Mouse (Mus musculus) stomach, embryonic 14.5 days (tissue): ENCODE results near the gene Crls1. TPM values are rescaled to one million over a fixed set of nuclear protein-coding genes. Genes with fewer than 3 reads are reported as not detected.
A peak's percentile ranks its signal among the peaks of the same experiment; 100 is the strongest.

Source experiments
- ATAC-seq: fragments of 200-750 bp; cut with Nextera tagmentation; 2 replicates; pipeline ENCODE4 v1.8.0; 2017; ENCODE audit warnings: low read depth, moderate TSS enrichment; ENCODE audit not compliant: insufficient number of reproducible peaks, insufficient read depth, low FRiP score
- H3K27ac ChIP-seq: fragments of 300-500 bp; sonication (generic); 2 replicates; pipeline ENCODE4 v1.5.1; 2014; ENCODE audit warnings: mild to moderate bottlenecking, low read length, moderate library complexity, mixed read lengths
- H3K27me3 ChIP-seq: fragments of 300-500 bp; sonication (generic); 2 replicates; pipeline ENCODE4 v1.6.1; 2014; ENCODE audit warnings: low read length, control low read depth, mixed read lengths; ENCODE audit not compliant: control insufficient read depth, insufficient read depth
- H3K36me3 ChIP-seq: fragments of 300-500 bp; sonication (generic); 2 replicates; pipeline ENCODE4 v1.6.1; 2014; ENCODE audit warnings: mild to moderate bottlenecking, control low read depth, low read length, moderate library complexity, mixed read lengths; ENCODE audit not compliant: control insufficient read depth, insufficient read depth
- H3K4me1 ChIP-seq: fragments of 300-500 bp; sonication (generic); 2 replicates; pipeline ENCODE4 v1.6.1; 2014; ENCODE audit warnings: low read length, control low read depth, mixed read lengths; ENCODE audit not compliant: control insufficient read depth, insufficient read depth
- H3K4me2 ChIP-seq: fragments of 300-500 bp; sonication (generic); replicated peaks from 2 replicates; pipeline ENCODE4 v1.6.1; 2014; ENCODE audit warnings: low read depth, low read length, control low read depth
- H3K4me3 ChIP-seq: fragments of 300-500 bp; sonication (generic); 2 replicates; pipeline ENCODE4 v1.5.1; 2014; ENCODE audit warnings: low read depth, low read length, control low read depth
- H3K9ac ChIP-seq: fragments of 300-500 bp; sonication (generic); replicated peaks from 2 replicates; pipeline ENCODE4 v1.6.1; 2014; ENCODE audit warnings: low read depth, mild to moderate bottlenecking, control low read depth, low read length, moderate library complexity, mixed read lengths
- H3K9me3 ChIP-seq: fragments of 300-500 bp; sonication (generic); 2 replicates; pipeline ENCODE4 v1.6.1; 2016; ENCODE audit warnings: low read depth, low read length, control low read depth; ENCODE audit not compliant: control insufficient read depth
- WGBS: fragments of 180-500 bp; shearing (Covaris S2); extraction: QIAGEN DNeasy Blood & Tissue Kit; methylation state at CpG from one replicate; pipeline ENCODE4 v1.1.7; 2014; 5-methylcytosine and 5-hydroxymethylcytosine counted together
- polyA plus RNA-seq: library from polyadenylated mRNA; unstranded; fragments of >200 nt; fragmentation: Nextera tagmentation; extraction: Ambion mirVana; gene quantifications from 2 replicates; pipeline ENCODE4 v1.2.1, GENCODE M21; 2014

The Crls1 gene
- polyA plus RNA-seq, 1 experiment from 2014 or later, result 14.0 TPM

DNA sequence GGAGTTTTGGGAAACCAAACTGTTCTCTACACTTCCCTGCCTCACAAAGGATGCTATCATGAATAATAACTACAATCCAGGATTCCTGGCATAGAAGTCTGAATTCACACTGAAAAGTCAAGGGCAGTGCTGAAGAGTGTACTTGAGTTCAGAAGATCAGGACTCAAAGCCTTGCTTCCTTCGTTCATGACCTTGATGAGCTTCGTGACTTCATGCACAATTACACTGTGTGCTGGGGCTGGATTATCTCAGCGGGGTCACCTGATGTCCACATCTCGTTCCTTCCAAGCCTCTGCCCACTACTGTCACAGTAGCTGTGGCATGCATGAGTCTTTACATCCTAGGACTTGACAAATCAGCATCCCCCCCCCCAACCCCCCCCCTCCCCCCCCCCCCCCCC is 55.2 kb downstream of the Crls1 start:
- Histone ChIP-seq H3K36me3 (no peaks in the 10 kb centered on the region), H3K4me2 (no peak overlapping the region), H3K27me3 (no peaks in the 10 kb centered on the region), H3K4me3 (no peak overlapping the region), H3K4me1 (no peaks in the 10 kb centered on the region), H3K9me3 (no peaks in the 10 kb centered on the region), H3K27ac (no peak overlapping the region), H3K9ac (no peak overlapping the region)
- 71% methylated on average over 4 of the region's 4 CpGs for WGBS
- ATAC-seq, result no peak

DNA sequence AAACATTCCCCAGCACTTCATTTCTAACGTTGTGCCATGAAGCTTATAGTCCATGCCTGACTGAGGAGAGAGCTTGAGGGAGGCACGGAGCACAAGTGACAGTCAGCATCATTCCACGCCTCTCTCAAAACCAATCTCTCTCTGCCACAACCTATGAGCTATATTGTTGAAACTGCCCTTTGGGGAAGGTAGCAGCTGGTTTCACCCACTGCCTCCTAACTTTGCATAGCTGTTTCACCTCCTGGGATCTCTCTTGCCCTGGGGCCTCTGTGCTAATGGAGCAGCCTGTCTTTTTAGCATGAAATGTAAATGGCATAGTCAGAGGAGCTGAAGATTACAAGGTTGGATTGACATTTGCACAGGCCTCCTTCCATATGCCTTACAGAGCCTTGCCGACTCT is 55.6 kb downstream of the Crls1 start:
- 58% methylated on average over 4 of the region's 4 CpGs for WGBS
- no peak overlapping the region for H3K4me3 ChIP-seq
- H3K36me3 ChIP-seq, result no peaks in the 10 kb centered on the region
- no peak for ATAC-seq
- H3K27ac ChIP-seq, result no peak overlapping the region
- no peak overlapping the region for H3K4me2 ChIP-seq
- no peaks in the 10 kb centered on the region for H3K27me3 ChIP-seq
- H3K9me3 ChIP-seq, result no peaks in the 10 kb centered on the region
- H3K9ac ChIP-seq, result no peak overlapping the region
- H3K4me1 ChIP-seq, result no peaks in the 10 kb centered on the region

GRCm38 (mm10) chr2:132903498-132903897 is 57.0 kb downstream of the Crls1 start:
- ATAC-seq, result peak; percentile 56; the same call in 1 of the 2 replicates
- H3K4me2 ChIP-seq, result no peak overlapping the region
- H3K9me3 ChIP-seq, result no peaks in the 10 kb centered on the region
- H3K27ac ChIP-seq, result no peak overlapping the region
- no peaks in the 10 kb centered on the region for H3K27me3 ChIP-seq
- no peak overlapping the region for H3K4me3 ChIP-seq
- H3K9ac ChIP-seq, result no peak overlapping the region
- H3K4me1 ChIP-seq, result no peaks in the 10 kb centered on the region
- WGBS, result 36% methylated on average over 3 of the region's 3 CpGs
- no peaks in the 10 kb centered on the region for H3K36me3 ChIP-seq

DNA sequence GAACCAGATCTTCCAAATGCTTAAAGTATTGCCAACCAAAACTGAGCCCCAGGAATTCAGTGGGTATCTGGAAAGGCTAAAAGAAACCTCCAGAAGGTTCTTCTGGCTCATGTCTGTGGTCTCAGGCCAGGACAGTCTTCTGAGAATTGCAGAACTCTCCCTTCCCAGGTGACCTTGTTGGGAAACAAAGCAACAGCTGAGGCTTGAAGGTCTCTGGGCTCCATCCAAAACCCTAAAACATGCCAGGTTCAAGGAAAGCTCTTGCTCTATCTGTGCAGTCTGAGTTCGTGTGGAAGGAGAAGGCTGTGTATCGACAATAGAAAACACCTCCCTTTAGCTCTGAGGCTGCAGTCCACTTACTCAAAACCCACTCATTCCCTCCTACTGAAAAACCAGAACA is 58.5 kb downstream of the Crls1 start:
- no peaks in the 10 kb centered on the region for H3K4me1 ChIP-seq
- no peak overlapping the region for H3K4me3 ChIP-seq
- no peaks in the 10 kb centered on the region for H3K9me3 ChIP-seq
- no peaks in the 10 kb centered on the region for H3K36me3 ChIP-seq
- H3K27me3 ChIP-seq, result no peaks in the 10 kb centered on the region
- no peak for ATAC-seq
- H3K4me2 ChIP-seq, result no peak overlapping the region
- H3K27ac ChIP-seq, result no peak overlapping the region
- no peak overlapping the region for H3K9ac ChIP-seq
- 70% methylated on average over 2 of the region's 2 CpGs for whole genome bisulfite sequencing

- 31% methylated on average over 8 of the region's 8 CpGs for WGBS
- H3K36me3 ChIP-seq, result no peaks in the 10 kb centered on the region
- no peaks in the 10 kb centered on the region for H3K9me3 ChIP-seq
- H3K4me1 ChIP-seq, result no peaks in the 10 kb centered on the region
- no peak for ATAC-seq
- H3K4me2 ChIP-seq, result no peak overlapping the region
- H3K27me3 ChIP-seq, result no peaks in the 10 kb centered on the region
- H3K27ac ChIP-seq, result no peak overlapping the region
- H3K4me3 ChIP-seq, result no peak overlapping the region
- no peak overlapping the region for H3K9ac ChIP-seq
These were observed 60.3 kb downstream of the Crls1 start for GRCm38 (mm10) chr2:132906763-132907162.

- ATAC-seq, result no peak
- Histone ChIP-seq H3K9ac (no peak overlapping the region), H3K9me3 (no peaks in the 10 kb centered on the region), H3K27ac (no peak overlapping the region), H3K4me1 (no peaks in the 10 kb centered on the region), H3K4me2 (no peak overlapping the region), H3K36me3 (no peaks in the 10 kb centered on the region), H3K27me3 (no peaks in the 10 kb centered on the region), H3K4me3 (no peak overlapping the region)
- 63% methylated on average over 1 of the region's 1 CpGs for WGBS
These were observed 68.3 kb downstream of the Crls1 start for GRCm38 (mm10) chr2:132914785-132915184.

Other genes starting within 250 kb of the Crls1 start
- gene Shld1, start 159.7 kb upstream of the Crls1 start, polyA plus RNA-seq, result 15.5 and 17.1 TPM in 2 replicates
- gene Chgb, start 65.4 kb upstream of the Crls1 start, polyA plus RNA-seq, result 3.4 and 6.3 TPM in 2 replicates
- 29.6 and 33.4 TPM in 2 replicates for gene Trmt6, start 30.6 kb upstream of the Crls1 start, polyA plus RNA-seq
- 13.7 and 17.2 TPM in 2 replicates for gene Mcm8, start 30.5 kb upstream of the Crls1 start, polyA plus RNA-seq
- 9.3 and 11.3 TPM in 2 replicates for gene Lrrn4, start 34.2 kb downstream of the Crls1 start, polyA plus RNA-seq
- gene Fermt1, start 99.2 kb downstream of the Crls1 start, polyA plus RNA-seq, result 55.8 and 62.7 TPM in 2 replicates